Mouse (Mus musculus) limb, embryonic 13.5 days (tissue): ENCODE measurements around the gene Acaca. TPM values are rescaled to one million over a fixed set of nuclear protein-coding genes. Genes with fewer than 3 reads are reported as not detected.

Experiments
- ATAC-seq: fragments of 200-750 bp; cut with Nextera tagmentation; 2 replicates; pipeline ENCODE4 v1.8.0; 2017; ENCODE audit warnings: low read depth, moderate number of reproducible peaks, moderate TSS enrichment; ENCODE audit not compliant: low FRiP score
- H3K27ac ChIP-seq: fragments of 300-500 bp; sonication (generic); 2 replicates; pipeline ENCODE4 v1.5.1; 2015; ENCODE audit warnings: inconsistent platforms, mild to moderate bottlenecking, moderate library complexity
- H3K27me3 ChIP-seq: fragments of 300-500 bp; sonication (generic); 2 replicates; pipeline ENCODE4 v1.6.1; 2015; ENCODE audit warnings: mild to moderate bottlenecking, inconsistent platforms
- H3K36me3 ChIP-seq: fragments of 300-500 bp; sonication (generic); 2 replicates; pipeline ENCODE4 v1.6.1; 2015; ENCODE audit warnings: inconsistent platforms, mild to moderate bottlenecking, moderate library complexity
- H3K4me1 ChIP-seq: fragments of 300-500 bp; sonication (generic); 2 replicates; pipeline ENCODE4 v1.6.1; 2015; ENCODE audit warnings: inconsistent platforms
- H3K4me2 ChIP-seq: fragments of 300-500 bp; sonication (generic); replicated peaks from 2 replicates; pipeline ENCODE4 v1.6.1; 2015; ENCODE audit warnings: inconsistent platforms, mild to moderate bottlenecking, moderate library complexity
- H3K4me3 ChIP-seq: fragments of 300-500 bp; sonication (generic); 2 replicates; pipeline ENCODE4 v1.5.1; 2015; ENCODE audit warnings: moderate library complexity, mild to moderate bottlenecking, inconsistent platforms
- H3K9ac ChIP-seq: fragments of 300-500 bp; sonication (generic); 2 replicates; pipeline ENCODE4 v1.6.1; 2015; ENCODE audit warnings: mild to moderate bottlenecking, inconsistent platforms
- H3K9me3 ChIP-seq: fragments of 300-500 bp; sonication (generic); 2 replicates; pipeline ENCODE4 v1.6.1; 2016; ENCODE audit warnings: inconsistent platforms
- WGBS: fragments of 180-500 bp; shearing (Covaris S2); methylation state at CpG from one replicate; pipeline ENCODE4 v1.1.7; 2015; 5-methylcytosine and 5-hydroxymethylcytosine counted together
- polyA plus RNA-seq: library from polyadenylated mRNA; unstranded; fragments of >200 nt; fragmentation: Nextera tagmentation; extraction: Ambion mirVana; gene quantifications from 2 replicates; pipeline ENCODE4 v1.2.1, GENCODE M21; 2015

Acaca gene
- polyA plus RNA-seq, 1 experiment from 2014 or later = 18.1 TPM

DNA sequence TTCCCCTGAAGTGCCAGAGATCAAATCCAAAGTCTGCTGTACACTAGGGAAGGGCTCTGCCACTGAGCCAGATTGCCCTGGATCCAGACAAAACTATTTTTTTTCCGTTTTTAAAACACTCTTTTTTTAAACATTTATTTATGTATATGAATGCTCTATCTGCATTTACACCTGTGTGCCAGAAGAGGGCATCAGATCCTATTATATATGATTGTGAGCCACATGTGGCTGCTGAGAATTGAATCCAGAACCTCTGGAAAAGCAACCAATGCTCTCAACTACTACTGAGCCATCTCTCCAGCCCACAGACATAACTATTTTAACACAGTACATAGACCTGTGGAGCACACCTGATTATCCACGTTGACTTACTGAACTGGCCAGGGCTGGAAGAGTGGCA lies 13.3 kb upstream of the Acaca start:
- Histone ChIP-seq H3K4me3 (no peak overlapping the region), H3K9ac (no peak overlapping the region), H3K4me2 (no peak overlapping the region), H3K27ac (no peak overlapping the region), H3K27me3 (no peaks in the 10 kb centered on the region), H3K9me3 (no peaks in the 10 kb centered on the region), H3K36me3 (peaks cover 83% of the 10 kb centered on the region), H3K4me1 (no peaks in the 10 kb centered on the region)
- 72% methylated on average over 2 of the region's 2 CpGs for WGBS
- no peak for ATAC-seq

DNA sequence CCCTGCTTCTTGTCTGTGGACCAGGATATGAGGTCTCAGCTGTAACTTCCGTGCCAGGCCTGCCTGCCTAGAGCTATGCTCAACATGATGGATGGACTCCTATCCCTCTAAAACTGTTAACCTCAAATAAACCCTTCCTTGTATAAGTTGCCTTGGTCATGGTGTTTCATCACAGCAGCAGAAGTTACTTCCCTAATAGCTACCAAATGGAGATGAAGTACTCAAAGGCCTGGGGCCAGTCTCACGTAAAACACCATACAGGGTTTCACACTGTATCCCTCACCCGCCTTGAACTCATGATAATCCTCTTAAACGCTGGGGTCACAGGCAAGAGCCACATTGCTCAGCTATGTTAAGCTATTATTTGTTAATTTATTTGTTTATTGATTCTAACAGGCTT lies 12.0 kb upstream of the Acaca start:
- Histone ChIP-seq H3K27me3 (no peaks in the 10 kb centered on the region), H3K9ac (no peak overlapping the region), H3K4me3 (no peak overlapping the region), H3K4me1 (no peaks in the 10 kb centered on the region), H3K36me3 (peaks cover 90% of the 10 kb centered on the region), H3K9me3 (no peaks in the 10 kb centered on the region), H3K4me2 (no peak overlapping the region), H3K27ac (no peak overlapping the region)
- 77% methylated on average over 4 of the region's 4 CpGs for WGBS
- ATAC-seq = no peak

DNA sequence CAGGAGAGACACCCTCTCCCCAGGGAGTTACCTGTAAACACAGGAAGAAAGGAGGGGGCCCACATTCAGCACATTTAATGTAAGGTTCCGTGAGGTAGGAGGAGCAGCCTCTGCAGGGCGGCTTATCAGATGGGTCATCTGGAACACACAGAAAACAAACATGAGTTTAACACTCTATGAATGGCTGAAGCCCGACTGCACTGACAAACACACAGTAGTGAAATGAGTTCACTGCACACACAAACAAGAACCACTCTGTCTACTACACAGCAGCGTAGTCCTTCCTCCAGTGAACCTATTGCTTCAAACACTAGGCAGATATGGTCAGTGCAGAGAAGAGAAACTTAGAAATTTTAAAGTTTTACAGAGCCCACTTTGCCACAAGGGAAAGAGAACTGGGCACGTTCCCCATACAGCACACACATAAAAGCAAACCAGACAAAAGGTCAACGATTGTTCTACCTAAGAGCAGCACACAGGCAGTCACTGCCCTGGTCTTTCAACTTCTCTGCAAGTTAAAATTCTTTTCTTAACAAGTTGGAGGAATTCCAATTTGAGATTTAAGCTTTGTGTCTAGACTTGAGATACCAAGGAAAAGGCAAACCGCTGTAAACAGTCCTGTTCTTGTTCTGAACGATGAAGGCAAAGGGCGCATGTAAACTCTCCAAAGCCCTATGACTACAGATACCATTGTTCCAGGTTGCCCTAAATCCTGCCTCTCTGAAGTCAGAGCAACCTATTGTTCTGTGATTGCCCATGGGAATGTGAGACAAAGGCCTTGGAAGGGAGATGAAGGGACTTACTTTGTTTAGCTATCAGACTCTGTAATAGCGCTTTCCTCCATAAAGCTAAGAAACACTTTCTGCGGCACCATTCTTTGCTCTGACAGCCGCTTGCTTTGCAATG lies 8.2 kb upstream of the Acaca start:
- 87% methylated on average over 12 of the region's 12 CpGs for WGBS
- H3K27me3 ChIP-seq = no peaks in the 10 kb centered on the region
- H3K4me3 ChIP-seq = no peak overlapping the region
- no peaks in the 10 kb centered on the region for H3K9me3 ChIP-seq
- no peak overlapping the region for H3K4me2 ChIP-seq
- no peak overlapping the region for H3K27ac ChIP-seq
- H3K4me1 ChIP-seq = no peaks in the 10 kb centered on the region
- no peak for ATAC-seq
- H3K9ac ChIP-seq = no peak overlapping the region
- peaks cover 91% of the 10 kb centered on the region for H3K36me3 ChIP-seq

DNA sequence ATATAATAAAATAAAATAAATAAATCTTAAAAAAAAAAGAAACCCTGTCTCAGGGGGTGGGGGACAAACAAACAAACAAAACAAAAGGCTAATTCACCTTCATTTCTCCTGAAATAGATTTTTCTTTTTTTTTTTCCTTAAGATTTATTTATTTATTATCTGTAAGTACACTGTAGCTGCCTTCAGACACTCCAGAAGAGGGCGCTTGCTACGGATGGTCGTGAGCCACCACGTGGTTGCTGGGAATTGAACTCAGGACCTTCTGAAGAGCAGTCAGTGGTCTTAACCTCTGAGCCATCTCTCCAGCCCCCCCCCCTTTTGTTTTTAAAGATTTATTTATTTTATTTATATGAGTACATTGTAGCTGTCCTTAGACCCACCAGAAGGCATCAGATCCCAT lies 1.5 kb upstream of the Acaca start:
- no peak overlapping the region for H3K9ac ChIP-seq
- no peak for ATAC-seq
- H3K4me2 ChIP-seq = 0 out of 2 replicates have a peak overlapping the region, but pooled peaks have one; percentile 81
- no peak overlapping the region for H3K4me3 ChIP-seq
- H3K27ac ChIP-seq = no peak overlapping the region
- no peaks in the 10 kb centered on the region for H3K27me3 ChIP-seq
- H3K4me1 ChIP-seq = peaks cover 16% of the 10 kb centered on the region
- H3K9me3 ChIP-seq = no peaks in the 10 kb centered on the region
- H3K36me3 ChIP-seq = peaks cover 32% of the 10 kb centered on the region
- WGBS = 88% methylated on average over 4 of the region's 4 CpGs

DNA sequence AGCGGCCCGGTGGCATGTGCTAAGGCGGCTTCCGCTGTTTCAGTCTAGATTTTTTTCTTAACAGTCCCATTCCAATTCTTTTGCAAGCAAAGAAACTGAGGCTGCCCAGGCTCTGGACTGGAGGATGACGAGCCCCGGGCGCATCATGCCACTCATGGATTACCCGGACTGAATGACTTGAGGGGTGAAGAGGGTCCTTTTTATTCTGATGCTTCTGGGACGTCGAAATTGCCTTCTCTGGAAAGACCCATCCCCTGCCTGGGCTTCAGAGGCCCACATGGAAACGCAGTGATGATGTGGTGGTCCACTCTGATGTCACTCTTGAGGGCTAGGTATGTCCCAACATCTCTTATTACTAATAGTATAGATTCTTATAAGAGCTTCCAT lies 320 bp downstream of the Acaca start:
- 5% methylated on average over 11 of the region's 11 CpGs for WGBS
- ATAC-seq = peak; percentile 24; the same call in 1 of the 2 replicates
- no peak overlapping the region for H3K27ac ChIP-seq

DNA sequence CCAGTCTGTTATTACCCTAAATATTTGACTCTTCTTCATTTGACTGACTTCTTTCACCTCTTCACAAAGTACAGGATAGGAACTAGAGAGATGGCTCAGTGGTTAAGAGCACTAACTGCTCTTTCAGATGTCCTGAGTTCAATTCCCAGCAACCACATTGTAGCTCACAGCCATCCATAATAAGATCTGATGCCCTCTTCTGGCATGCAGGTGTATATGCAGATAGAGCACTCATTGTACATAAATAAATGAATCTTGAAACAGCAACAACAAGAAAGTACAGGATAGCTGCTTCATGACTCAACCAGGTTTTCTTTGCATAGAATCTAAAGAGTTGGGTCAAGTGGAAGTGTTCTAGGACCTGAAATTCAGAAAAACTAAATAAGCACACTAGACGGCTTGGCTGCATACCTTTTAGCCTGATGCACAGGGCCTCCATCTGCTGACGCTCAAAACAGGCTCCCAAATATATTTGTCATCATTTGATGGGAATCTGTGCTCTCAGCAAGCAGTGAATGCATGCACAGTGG lies 4.9 kb downstream of the Acaca start:
- H3K9me3 ChIP-seq = no peaks in the 10 kb centered on the region
- no peak overlapping the region for H3K27ac ChIP-seq
- no peak for ATAC-seq
- H3K4me2 ChIP-seq = no peak overlapping the region
- no peaks in the 10 kb centered on the region for H3K27me3 ChIP-seq
- peaks cover 8% of the 10 kb centered on the region for H3K4me1 ChIP-seq
- no peaks in the 10 kb centered on the region for H3K36me3 ChIP-seq
- WGBS = 94% methylated on average over 2 of the region's 2 CpGs
- no peak overlapping the region for H3K4me3 ChIP-seq
- H3K9ac ChIP-seq = no peak overlapping the region

More for the DNA sequence above, 320 bp downstream of the Acaca start:
- Histone ChIP-seq H3K9me3 (no peaks in the 10 kb centered on the region), H3K36me3 (peaks cover 19% of the 10 kb centered on the region), H3K4me1 (peaks cover 16% of the 10 kb centered on the region), H3K4me3 (peak overlapping the region; percentile 85), H3K27me3 (no peaks in the 10 kb centered on the region), H3K9ac (peak overlapping the region; percentile 90), H3K4me2 (peak overlapping the region; percentile 81)

DNA sequence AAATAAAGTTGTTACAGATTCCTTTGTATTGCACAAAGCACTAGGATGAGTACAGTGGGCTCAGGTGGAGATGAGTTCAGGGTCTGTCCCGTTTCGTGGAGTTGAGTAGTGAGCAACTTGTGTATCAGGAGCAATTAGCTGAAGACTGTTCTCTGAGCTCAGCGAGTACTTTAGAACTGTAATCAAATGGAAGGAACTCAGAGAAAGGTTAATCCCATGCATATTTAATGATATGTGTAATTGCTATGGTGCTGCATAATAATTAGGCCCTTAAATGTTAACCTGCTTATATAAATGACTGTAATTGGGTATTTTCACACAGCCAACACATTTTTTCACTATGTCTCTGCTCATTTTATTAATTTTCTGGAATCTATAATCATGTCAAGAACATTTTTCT lies 7.0 kb downstream of the Acaca start:
- Histone ChIP-seq H3K4me1 (no peaks in the 10 kb centered on the region), H3K4me3 (no peak overlapping the region), H3K27me3 (no peaks in the 10 kb centered on the region), H3K36me3 (no peaks in the 10 kb centered on the region), H3K4me2 (no peak overlapping the region), H3K27ac (no peak overlapping the region), H3K9ac (no peak overlapping the region), H3K9me3 (no peaks in the 10 kb centered on the region)
- no peak for ATAC-seq
- 80% methylated on average over 3 of the region's 3 CpGs for WGBS

DNA sequence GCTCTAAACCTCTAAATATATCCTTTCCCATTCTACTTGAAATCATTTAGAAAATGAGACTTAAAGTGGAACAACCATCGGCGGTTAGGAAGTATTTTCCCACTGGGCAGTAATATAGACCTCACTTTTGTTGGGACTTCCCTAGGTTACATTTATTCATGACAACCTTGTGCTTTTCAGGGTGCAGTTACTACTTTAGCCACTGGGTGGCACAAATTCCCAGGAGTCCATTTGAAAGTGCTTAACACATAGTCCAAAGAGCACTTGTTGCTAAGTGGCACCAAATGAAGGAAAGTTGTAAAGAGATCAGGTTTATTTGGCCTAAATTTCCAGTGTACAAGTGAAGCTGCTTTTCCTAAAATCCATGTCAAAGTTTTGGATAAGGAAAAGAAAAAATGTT lies 12.3 kb downstream of the Acaca start:
- H3K27ac ChIP-seq = no peak overlapping the region

DNA sequence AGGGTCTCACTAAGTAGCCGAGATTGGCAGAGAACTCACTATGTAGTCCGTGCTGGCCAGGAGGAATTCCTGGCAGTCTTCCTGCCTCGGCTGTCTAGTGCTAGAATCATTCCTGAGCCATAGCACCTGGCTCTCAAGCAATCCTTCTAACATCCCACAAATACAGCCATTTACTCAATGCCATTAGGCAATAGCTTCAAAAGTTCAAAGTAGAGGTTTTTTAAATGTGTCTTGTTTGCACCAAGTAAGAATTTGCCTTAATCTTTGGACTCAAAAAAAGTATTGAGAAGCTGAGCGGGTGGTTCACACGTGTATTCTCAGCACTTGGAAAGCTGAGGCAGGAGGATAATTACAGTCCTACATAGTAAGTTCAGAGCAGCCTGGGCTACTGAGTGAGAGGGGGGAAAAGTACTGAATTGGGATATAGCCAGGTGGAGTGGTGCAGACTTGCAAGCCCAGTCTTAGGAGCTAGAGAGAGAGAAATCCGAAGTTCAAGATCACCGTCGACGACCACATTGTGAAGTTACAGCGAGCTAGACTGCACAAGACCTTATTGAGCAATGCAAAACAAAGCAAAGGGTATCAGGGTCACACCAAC lies 15.8 kb downstream of the Acaca start:
- Histone ChIP-seq H3K4me3 (no peak overlapping the region), H3K27me3 (no peaks in the 10 kb centered on the region), H3K36me3 (no peaks in the 10 kb centered on the region), H3K9me3 (no peaks in the 10 kb centered on the region), H3K27ac (no peak overlapping the region), H3K4me1 (no peaks in the 10 kb centered on the region), H3K9ac (no peak overlapping the region), H3K4me2 (no peak overlapping the region)
- 73% methylated on average over 10 of the region's 10 CpGs for WGBS
- ATAC-seq = no peak

More for the DNA sequence above, 12.3 kb downstream of the Acaca start:
- no peaks in the 10 kb centered on the region for H3K9me3 ChIP-seq
- no peak overlapping the region for H3K4me3 ChIP-seq
- 56% methylated on average over 2 of the region's 2 CpGs for WGBS
- no peaks in the 10 kb centered on the region for H3K4me1 ChIP-seq
- ATAC-seq = no peak
- no peaks in the 10 kb centered on the region for H3K27me3 ChIP-seq
- no peak overlapping the region for H3K9ac ChIP-seq
- H3K36me3 ChIP-seq = no peaks in the 10 kb centered on the region
- no peak overlapping the region for H3K4me2 ChIP-seq

DNA sequence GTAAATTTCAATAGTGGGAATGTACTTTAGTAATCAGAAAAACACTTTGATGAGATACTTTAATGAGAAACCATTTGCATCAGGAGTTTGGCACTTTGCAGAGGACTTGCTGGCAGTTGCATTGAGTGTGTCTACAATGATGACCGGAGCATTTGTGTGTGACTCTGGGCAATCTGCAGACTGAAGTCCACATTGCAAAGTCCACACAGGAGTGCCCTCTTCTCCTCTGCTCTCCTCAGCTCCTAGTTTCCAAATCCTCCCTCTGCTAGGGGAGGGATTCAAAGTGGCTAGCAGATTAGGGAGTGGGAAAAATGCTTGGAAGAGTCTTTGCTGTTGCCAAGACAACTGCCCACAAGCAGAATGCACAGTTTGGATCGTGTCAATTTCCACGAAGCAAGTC lies 16.6 kb downstream of the Acaca start:
- no peaks in the 10 kb centered on the region for H3K36me3 ChIP-seq

DNA sequence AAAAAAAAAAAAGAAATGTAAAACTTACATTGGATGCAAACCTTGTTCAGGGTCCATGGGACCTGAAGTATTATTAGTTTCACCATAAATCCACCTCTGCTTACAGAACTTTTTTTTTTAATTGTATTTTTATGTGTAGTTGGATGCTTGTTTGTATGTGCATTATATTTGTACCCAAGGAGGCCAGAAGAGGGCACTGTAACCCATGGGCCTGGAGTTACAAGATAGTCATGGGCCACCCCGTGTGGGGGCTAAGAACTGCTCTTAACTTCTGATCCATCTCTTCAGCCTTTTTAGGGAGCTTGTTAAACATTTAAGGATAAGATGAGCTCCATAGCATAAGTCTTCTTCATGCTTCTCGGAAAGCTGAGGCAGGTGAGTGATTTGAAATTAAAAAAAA lies 21.4 kb downstream of the Acaca start:
- Histone ChIP-seq H3K9ac (no peak overlapping the region), H3K36me3 (no peaks in the 10 kb centered on the region), H3K4me3 (no peak overlapping the region), H3K27ac (no peak overlapping the region), H3K27me3 (no peaks in the 10 kb centered on the region), H3K4me1 (no peaks in the 10 kb centered on the region), H3K9me3 (no peaks in the 10 kb centered on the region), H3K4me2 (no peak overlapping the region)
- WGBS = 54% methylated on average over 2 of the region's 2 CpGs
- ATAC-seq = no peak

More for the DNA sequence above, 16.6 kb downstream of the Acaca start:
- Histone ChIP-seq H3K4me1 (no peaks in the 10 kb centered on the region), H3K27me3 (no peaks in the 10 kb centered on the region), H3K27ac (no peak overlapping the region), H3K4me2 (no peak overlapping the region), H3K9me3 (no peaks in the 10 kb centered on the region), H3K4me3 (no peak overlapping the region), H3K9ac (no peak overlapping the region)
- 70% methylated on average over 3 of the region's 3 CpGs for WGBS
- no peak for ATAC-seq

DNA sequence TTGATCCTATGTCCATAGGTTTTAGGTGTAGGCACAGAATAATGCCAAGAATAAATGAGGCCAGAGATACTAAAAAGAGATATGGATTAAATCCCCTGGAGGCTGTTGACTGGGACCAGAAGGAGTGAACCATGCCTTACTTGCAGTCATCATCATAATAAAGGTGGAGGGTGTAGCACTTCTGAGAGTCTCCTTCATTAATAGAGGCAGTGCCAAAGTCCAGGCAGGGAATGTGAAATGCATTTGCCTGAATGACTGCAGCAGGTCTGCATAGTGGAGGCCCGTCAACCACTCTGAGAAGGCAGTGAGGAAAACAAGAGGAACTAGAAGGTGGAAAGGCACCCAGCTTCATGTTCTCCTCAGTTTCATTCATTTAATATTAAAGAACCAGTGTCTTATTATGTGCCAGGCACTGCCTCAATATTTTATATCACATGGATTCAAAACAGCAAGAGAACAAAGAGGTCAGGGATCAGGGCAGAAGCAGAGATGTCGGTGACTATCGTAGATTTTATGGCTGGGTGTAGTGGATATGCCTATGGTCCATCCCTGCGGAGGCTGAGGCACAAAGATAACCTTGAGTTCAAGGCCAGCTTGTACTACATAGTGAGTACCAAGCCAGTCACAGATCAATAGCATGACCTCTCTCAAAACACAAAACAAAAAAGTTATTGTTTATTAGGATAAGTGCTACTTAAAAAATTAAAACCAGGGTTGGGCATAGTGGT lies 27.2 kb downstream of the Acaca start:
- Histone ChIP-seq H3K4me3 (no peak overlapping the region), H3K27me3 (no peaks in the 10 kb centered on the region), H3K27ac (no peak overlapping the region), H3K9me3 (no peaks in the 10 kb centered on the region), H3K4me1 (no peaks in the 10 kb centered on the region), H3K36me3 (no peaks in the 10 kb centered on the region), H3K9ac (no peak overlapping the region), H3K4me2 (no peak overlapping the region)
- ATAC-seq = no peak
- 86% methylated on average over 4 of the region's 4 CpGs for WGBS
